Mouse (Mus musculus) bone marrow, adult 2 months (tissue): Measurements from ENCODE around the gene Id2.

Source experiments
- CTCF ChIP-seq: fragments of 200-500 bp; IDR thresholded peaks from 2 replicates; pipeline ENCODE4 v1.5.1; 2011; ENCODE audit warnings: low read length, control low read depth; ENCODE audit not compliant: control insufficient read depth, insufficient read depth
- POLR2A ChIP-seq: fragments of 200-500 bp; IDR thresholded peaks from 2 replicates; pipeline ENCODE4 v1.6.1; 2011; ENCODE audit warnings: low read depth, mild to moderate bottlenecking, control low read depth, low read length, borderline replicate concordance; ENCODE audit not compliant: control insufficient read depth

GRCm38 (mm10) chr12:25098161-25098550, 1.2 kb upstream of the Id2 start:
- TF ChIP-seq CTCF (no peak), POLR2A (no peak)
